Mouse (Mus musculus) layer of hippocampus, adult 2 months (tissue): ENCODE results near the gene Vps37d. TPM values are rescaled to one million over a fixed set of nuclear protein-coding genes. Genes with fewer than 3 reads are reported as not detected.

Source experiments
- DNase-seq, 2 experiments: peaks; one replicate each; pipeline ENCODE4 v3.0.0; 2022; ENCODE audit warnings: low spot score in 2 of 2
- H3K27ac ChIP-seq: fragments of 200-600 bp; 2 replicates; pipeline ENCODE4 v1.8.1; 2022
- H3K4me3 ChIP-seq: fragments of 200-600 bp; 2 replicates; pipeline ENCODE4 v1.8.1; 2022; ENCODE audit warnings: mild to moderate bottlenecking
- CTCF ChIP-seq: fragments of 200-600 bp; conservative IDR thresholded peaks from 2 replicates; pipeline ENCODE4 v1.8.1; 2022; ENCODE audit warnings: antibody characterized with exemption, mild to moderate bottlenecking, moderate library complexity
- total RNA-seq, 2 experiments: library from RNA; stranded (reverse); gene quantifications; 2 replicates each; pipeline ENCODE4 v1.2.3; 2021

Gene Vps37d
- total RNA-seq, 2 experiments from 2014 or later, result 29.4 to 30.3 TPM

- no peak for DNase-seq
- Histone ChIP-seq H3K27ac (no peak overlapping the region), H3K4me3 (no peak overlapping the region)
- peak; percentile 77 for TF ChIP-seq CTCF
Observed at GRCm38 (mm10) chr5:135103999-135104660, 26.1 kb upstream of the Vps37d start.

- no peak for TF ChIP-seq CTCF
- H3K4me3 ChIP-seq, result no peak overlapping the region
- no peak overlapping the region for H3K27ac ChIP-seq
- DNase-seq, result no peak
Observed at GRCm38 (mm10) chr5:135100981-135101380, 22.9 kb upstream of the Vps37d start.

GRCm38 (mm10) chr5:135089653-135090052 lies 11.6 kb upstream of the Vps37d start, which contains the start of gene Mlxipl:
TSS of gene Mlxipl (plus strand) at chr5:135089890.
- DNase-seq, result no peak
- 0 out of 2 replicates have a peak, but pooled peaks have one; percentile 6 for TF ChIP-seq CTCF
- Histone ChIP-seq H3K4me3 (no peak within 1 kb of the TSS), H3K27ac (no peak within 1 kb of the TSS)

DNA sequence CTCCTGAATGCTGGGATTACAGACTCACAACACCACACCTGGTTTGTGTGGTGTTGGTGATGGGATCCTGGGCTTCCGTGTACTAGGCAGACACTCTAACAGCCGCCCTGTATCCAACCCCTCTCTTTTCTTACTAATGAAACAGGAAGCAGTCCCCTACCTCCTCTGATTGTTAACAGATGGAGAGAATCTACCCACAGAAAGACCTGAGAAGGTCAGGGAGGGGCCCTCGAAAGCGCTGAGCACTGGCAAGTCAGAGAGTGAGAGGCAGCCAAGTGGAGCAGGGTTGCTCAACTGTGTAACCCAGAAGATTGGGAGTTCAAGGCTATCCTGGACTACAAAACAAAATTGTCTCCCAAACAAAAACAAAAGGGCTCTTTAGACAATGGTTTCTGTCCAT lies 8.8 kb upstream of the Vps37d start:
- TF ChIP-seq CTCF, result no peak
- DNase-seq, result no peak
- no peak overlapping the region for H3K4me3 ChIP-seq
- H3K27ac ChIP-seq, result no peak overlapping the region

DNA sequence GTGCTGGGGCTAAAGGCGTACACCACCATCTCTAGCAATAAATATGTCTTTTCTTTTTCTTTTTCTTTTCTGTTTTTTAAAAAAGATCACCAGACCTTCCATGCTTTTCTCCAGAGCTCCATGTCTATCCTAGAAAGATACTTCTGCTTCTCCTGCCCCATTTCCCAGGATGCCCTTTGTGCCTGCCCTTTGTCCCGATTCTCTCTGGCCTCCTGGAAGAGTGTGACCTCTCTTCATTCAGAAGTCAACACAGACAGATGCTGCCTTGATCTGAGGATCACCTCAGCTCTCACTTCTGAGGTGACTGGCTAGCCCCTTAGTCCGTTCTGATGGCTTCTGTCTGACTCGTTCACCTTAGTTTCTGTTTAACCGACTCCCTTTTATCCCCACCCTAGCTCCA lies 2.5 kb upstream of the Vps37d start:
- Histone ChIP-seq H3K27ac (no peak overlapping the region), H3K4me3 (no peak overlapping the region)
- no peak for DNase-seq
- no peak for TF ChIP-seq CTCF

DNA sequence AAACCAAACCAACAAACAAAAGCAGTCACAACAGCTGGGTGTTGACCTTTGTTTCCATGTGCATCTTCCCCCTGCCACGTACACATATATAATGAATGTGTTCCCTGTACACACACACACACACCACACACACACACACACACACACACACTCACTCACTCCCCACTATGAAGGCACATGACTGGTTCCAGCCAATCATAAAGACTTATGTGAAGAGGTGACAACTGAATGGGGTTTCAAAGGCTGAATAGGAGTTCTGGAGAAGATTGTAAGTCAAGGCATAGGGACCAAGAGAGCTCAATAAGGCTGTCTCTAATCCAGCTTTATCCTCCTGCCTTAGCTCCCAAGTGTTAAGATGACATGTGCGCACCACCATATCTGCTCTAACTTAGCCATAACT lies 1.5 kb upstream of the Vps37d start:
- no peak for TF ChIP-seq CTCF
- no peak for DNase-seq
- H3K4me3 ChIP-seq, result no peak overlapping the region
- no peak overlapping the region for H3K27ac ChIP-seq

DNA sequence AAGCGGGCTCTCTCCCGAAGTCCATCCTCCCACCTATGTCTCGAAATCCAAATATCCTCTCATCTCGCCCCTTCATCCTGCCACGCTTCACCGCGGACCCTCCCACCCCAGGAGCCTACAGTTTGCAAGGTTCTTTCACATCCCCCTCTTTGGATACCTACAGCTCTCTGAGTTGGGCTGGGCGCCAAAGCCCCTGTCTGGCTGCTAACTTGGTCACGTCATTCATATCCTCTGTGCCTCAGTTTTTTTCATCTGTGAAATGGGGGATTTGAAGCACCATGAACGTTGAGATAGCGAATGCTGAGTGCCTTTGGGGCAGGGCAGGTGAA lies 380 bp upstream of the Vps37d start:
- no peak for DNase-seq
- Histone ChIP-seq H3K27ac (no peak overlapping the region; the same call in 1 of the 2 replicates), H3K4me3 (peak overlapping the region; percentile 81)
- TF ChIP-seq CTCF, result no peak; the same call in none of the 2 replicates

GRCm38 (mm10) chr5:135076931-135077505 lies 1.0 kb downstream of the Vps37d start:
- H3K4me3 ChIP-seq, result peak overlapping the region; percentile 81
- peak overlapping the region; percentile 94 for H3K27ac ChIP-seq
- no peak for TF ChIP-seq CTCF
- peak; percentile 51 to 56 for DNase-seq

- no peak for DNase-seq
- Histone ChIP-seq H3K27ac (peak overlapping the region; percentile 94), H3K4me3 (peak overlapping the region; percentile 81; the same call in 1 of the 2 replicates)
- no peak for TF ChIP-seq CTCF
Observed at GRCm38 (mm10) chr5:135076368-135076767, 1.7 kb downstream of the Vps37d start.

DNA sequence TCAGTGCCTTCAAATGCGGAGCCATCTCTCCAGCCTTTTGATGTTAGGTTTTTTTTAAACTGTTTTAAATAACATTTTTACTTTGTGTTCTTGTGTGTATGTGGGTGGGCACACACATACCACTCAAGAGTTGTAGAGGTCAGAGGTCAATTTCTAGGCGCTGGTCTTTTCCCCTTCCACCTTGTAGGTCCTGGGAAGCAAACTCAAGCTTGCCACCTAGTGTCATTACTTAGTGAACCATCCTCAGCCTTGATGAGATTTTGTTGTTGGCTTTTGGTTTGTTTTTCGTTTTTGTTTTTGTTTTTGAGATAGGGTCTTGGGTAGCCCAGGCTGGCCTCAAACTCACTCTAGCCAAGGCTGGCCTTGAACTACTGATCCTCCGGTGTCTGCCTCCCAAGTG lies 2.4 kb downstream of the Vps37d start:
- no peak for DNase-seq
- Histone ChIP-seq H3K4me3 (no peak overlapping the region), H3K27ac (no peak overlapping the region)
- TF ChIP-seq CTCF, result peak; percentile 60

DNA sequence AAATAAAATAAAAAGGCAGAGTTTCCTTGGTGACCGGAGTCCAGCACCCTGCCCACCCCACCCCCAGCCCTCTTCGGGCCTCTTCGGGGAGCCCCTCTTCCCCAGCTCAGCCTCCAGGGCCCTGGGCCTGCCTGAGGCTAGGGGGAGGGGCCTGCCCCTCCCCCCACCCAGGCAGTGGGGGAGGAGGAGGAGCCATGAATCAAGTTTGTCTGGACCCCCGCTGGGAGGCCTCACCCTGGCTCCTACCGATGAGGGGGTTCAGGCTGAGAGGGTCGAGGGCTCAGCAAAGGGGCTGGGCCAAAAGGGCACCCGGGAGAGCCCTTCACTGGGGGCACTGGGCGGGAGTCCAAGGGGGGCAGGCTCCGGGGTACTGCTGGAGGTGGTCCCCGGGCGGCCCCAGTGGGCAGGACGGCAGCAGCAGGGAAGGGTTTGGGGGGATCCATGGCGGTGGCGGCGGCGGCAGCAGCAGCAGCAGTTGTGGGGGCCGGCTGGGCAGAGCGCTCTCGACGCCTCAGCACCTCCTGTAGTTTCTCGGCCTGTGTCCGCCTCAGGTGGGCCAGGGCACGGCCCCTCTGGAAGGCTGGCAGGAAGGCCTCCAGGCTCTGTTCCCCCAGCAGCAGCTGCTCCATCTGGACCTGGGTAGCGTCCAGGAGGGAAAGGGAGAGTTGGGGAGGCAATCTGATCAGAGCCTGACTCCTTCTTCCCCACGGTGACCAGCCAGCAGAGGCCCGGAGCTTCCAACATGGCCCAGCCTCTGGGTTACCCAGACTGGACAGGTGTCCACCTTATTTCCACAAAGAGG lies 4.5 kb downstream of the Vps37d start:
- TF ChIP-seq CTCF, result no peak
- 0 out of 2 replicates have a peak overlapping the region, but pooled peaks have one; percentile 36 for H3K27ac ChIP-seq

DNA sequence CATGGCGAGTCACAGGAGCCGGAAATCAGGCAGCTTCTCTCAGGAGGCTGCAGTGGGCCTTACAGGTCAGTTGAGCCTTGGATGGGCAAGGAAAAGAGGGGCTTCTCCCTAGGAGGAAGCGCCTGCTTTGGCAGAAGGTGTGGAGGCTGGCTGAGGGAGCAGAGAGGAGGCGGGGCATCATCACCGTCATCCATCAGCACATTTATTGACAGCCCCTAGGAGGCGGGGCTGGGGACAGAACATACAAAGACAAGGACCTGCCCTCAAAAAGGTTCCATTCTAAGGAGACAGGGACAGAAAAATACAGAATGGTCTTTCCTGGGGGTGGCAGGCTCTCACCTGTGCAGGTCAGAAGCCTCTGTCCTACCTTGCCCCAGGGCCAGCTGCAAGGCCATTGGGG lies 5.3 kb downstream of the Vps37d start:
- TF ChIP-seq CTCF, result peak; percentile 11; the same call in 1 of the 2 replicates

More for the DNA sequence above, 4.5 kb downstream of the Vps37d start:
- H3K4me3 ChIP-seq, result no peak overlapping the region
- DNase-seq, result no peak

DNA sequence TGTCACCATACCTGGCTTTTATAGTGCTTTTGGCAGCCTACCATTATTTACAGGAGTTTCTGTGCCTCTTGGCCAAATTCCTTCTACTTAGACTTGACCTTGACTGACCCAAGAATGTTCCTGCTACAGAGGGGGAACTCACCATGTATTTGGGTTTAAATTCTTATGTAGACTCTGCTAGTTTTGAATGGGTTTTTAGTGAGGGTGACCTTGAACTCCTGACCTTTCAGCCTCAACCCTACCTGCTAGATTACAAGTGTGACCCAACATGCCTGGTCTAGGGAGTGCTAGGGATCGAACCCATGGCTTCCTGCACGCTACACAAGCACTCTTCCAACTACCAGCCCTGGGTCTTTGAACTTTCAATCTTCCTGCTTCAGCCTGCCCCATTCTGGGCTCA lies 6.0 kb downstream of the Vps37d start:
- DNase-seq, result no peak
- TF ChIP-seq CTCF, result no peak
- no peak overlapping the region for H3K27ac ChIP-seq
- no peak overlapping the region for H3K4me3 ChIP-seq

More for the DNA sequence above, 5.3 kb downstream of the Vps37d start:
- no peak overlapping the region for H3K4me3 ChIP-seq
- H3K27ac ChIP-seq, result 0 out of 2 replicates have a peak overlapping the region, but pooled peaks have one; percentile 36
- DNase-seq, result peak in 1 of 2 experiments; percentile 26
